Mouse (Mus musculus) forebrain, embryonic 11.5 days (tissue): ENCODE measurements around the gene D5Ertd579e. TPM values are rescaled to one million over a fixed set of nuclear protein-coding genes. Genes with fewer than 3 reads are reported as not detected.

Experiments
- ATAC-seq: fragments of 200-750 bp; cut with Nextera tagmentation; replicated peaks from 2 replicates; pipeline ENCODE4 v1.8.0; 2017; ENCODE audit warnings: moderate TSS enrichment; ENCODE audit not compliant: low FRiP score
- DNase-seq: peaks from one replicate; pipeline ENCODE4 v3.0.0-alpha.2; 2017; ENCODE audit warnings: low spot score
- H3K27ac ChIP-seq: fragments of 300-500 bp; sonication (generic); 2 replicates; pipeline ENCODE4 v1.5.1; 2014; ENCODE audit warnings: low read depth, low read length
- H3K27me3 ChIP-seq: fragments of 300-500 bp; sonication (generic); 2 replicates; pipeline ENCODE4 v1.6.1; 2014; ENCODE audit warnings: mild to moderate bottlenecking, low read length, mixed read lengths; ENCODE audit not compliant: control insufficient read depth, insufficient read depth
- H3K36me3 ChIP-seq: fragments of 300-500 bp; sonication (generic); 2 replicates; pipeline ENCODE4 v1.6.1; 2014; ENCODE audit warnings: mild to moderate bottlenecking, low read length, moderate library complexity, mixed read lengths; ENCODE audit not compliant: control insufficient read depth, insufficient read depth
- H3K4me1 ChIP-seq: fragments of 300-500 bp; sonication (generic); replicated peaks from 2 replicates; pipeline ENCODE4 v1.6.1; 2014; ENCODE audit warnings: low read length, mixed read lengths; ENCODE audit not compliant: control insufficient read depth, insufficient read depth
- H3K4me2 ChIP-seq: fragments of 300-500 bp; sonication (generic); 2 replicates; pipeline ENCODE4 v1.6.1; 2014; ENCODE audit warnings: low read depth, mild to moderate bottlenecking, low read length, moderate library complexity, mixed read lengths; ENCODE audit not compliant: severe bottlenecking
- H3K4me3 ChIP-seq: fragments of 300-500 bp; sonication (generic); 2 replicates; pipeline ENCODE4 v1.5.1; 2014; ENCODE audit warnings: low read depth, low read length
- H3K9ac ChIP-seq: fragments of 300-500 bp; sonication (generic); 2 replicates; pipeline ENCODE4 v1.6.1; 2014; ENCODE audit warnings: low read length
- H3K9me3 ChIP-seq: fragments of 300-500 bp; sonication (generic); 2 replicates; pipeline ENCODE4 v1.6.1; 2016; ENCODE audit warnings: low read length, mixed read lengths; ENCODE audit not compliant: control insufficient read depth
- WGBS: fragments of 180-500 bp; shearing (Covaris S2); extraction: QIAGEN DNeasy Blood & Tissue Kit; methylation state at CpG from one replicate; pipeline ENCODE4 v1.1.7; 2014; 5-methylcytosine and 5-hydroxymethylcytosine counted together
- polyA plus RNA-seq: library from polyadenylated mRNA; unstranded; fragments of >200 nt; fragmentation: Nextera tagmentation; extraction: Ambion mirVana; gene quantifications from 2 replicates; pipeline ENCODE4 v1.2.1, GENCODE M21; 2014

The D5Ertd579e gene
- polyA plus RNA-seq, 1 experiment from 2014 or later = 41.9 TPM

- H3K36me3 ChIP-seq = no peaks in the 10 kb centered on the region
- no peaks in the 10 kb centered on the region for H3K4me1 ChIP-seq
- no peak overlapping the region for H3K27ac ChIP-seq
- H3K9ac ChIP-seq = no peak overlapping the region
- no peak overlapping the region for H3K4me3 ChIP-seq
- ATAC-seq (no peak), DNase-seq (peak; percentile 21)
- H3K4me2 ChIP-seq = no peak overlapping the region
- WGBS = 78% methylated on average over 7 of the region's 7 CpGs
- no peaks in the 10 kb centered on the region for H3K9me3 ChIP-seq
- no peaks in the 10 kb centered on the region for H3K27me3 ChIP-seq
Observed at GRCm38 (mm10) chr5:36724274-36724673, 28.4 kb upstream of the D5Ertd579e start.

GRCm38 (mm10) chr5:36723356-36723755 lies 27.5 kb upstream of the D5Ertd579e start:
- no peaks in the 10 kb centered on the region for H3K27me3 ChIP-seq
- H3K4me2 ChIP-seq = no peak overlapping the region
- H3K4me3 ChIP-seq = no peak overlapping the region
- H3K36me3 ChIP-seq = no peaks in the 10 kb centered on the region
- no peak overlapping the region for H3K27ac ChIP-seq
- no peak overlapping the region for H3K9ac ChIP-seq
- ATAC-seq (no peak), DNase-seq (peak; percentile 26)
- no peaks in the 10 kb centered on the region for H3K9me3 ChIP-seq
- H3K4me1 ChIP-seq = no peaks in the 10 kb centered on the region
- WGBS = 61% methylated on average over 9 of the region's 9 CpGs

DNA sequence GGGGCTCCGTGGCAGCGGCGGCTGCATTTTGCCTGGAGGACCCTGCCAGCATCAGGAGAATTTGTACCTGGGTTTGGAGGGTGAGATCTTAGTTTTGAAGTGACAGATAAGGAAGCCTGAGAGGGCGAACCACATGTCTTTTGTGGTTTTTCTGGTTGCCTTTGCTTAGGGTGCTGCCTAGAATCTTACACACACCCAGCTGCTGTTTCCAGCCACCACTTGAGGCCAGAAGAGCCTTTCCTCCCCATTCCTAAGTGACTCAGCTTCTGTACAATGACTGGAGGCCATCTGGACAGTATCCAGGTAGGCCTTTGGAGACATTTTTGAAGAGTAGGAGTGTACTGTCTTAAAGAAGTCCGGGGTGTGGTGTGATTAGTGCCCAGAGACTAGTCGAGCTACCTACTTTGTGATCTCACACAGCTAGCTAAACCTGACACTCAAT lies 26.6 kb upstream of the D5Ertd579e start:
- ATAC-seq (no peak), DNase-seq (peak; percentile 9)
- Histone ChIP-seq H3K36me3 (no peaks in the 10 kb centered on the region), H3K9ac (no peak overlapping the region), H3K4me1 (no peaks in the 10 kb centered on the region), H3K27me3 (no peaks in the 10 kb centered on the region), H3K9me3 (no peaks in the 10 kb centered on the region), H3K4me3 (no peak overlapping the region), H3K27ac (no peak overlapping the region), H3K4me2 (no peak overlapping the region)
- 87% methylated on average over 6 of the region's 6 CpGs for WGBS

GRCm38 (mm10) chr5:36720710-36721375 lies 25.0 kb upstream of the D5Ertd579e start:
- DNase-seq (no peak), ATAC-seq (no peak)
- Histone ChIP-seq H3K36me3 (no peaks in the 10 kb centered on the region), H3K9me3 (no peaks in the 10 kb centered on the region), H3K4me1 (no peaks in the 10 kb centered on the region), H3K4me3 (no peak overlapping the region), H3K9ac (no peak overlapping the region), H3K4me2 (no peak overlapping the region), H3K27ac (no peak overlapping the region), H3K27me3 (no peaks in the 10 kb centered on the region)
- 82% methylated on average over 5 of the region's 5 CpGs for WGBS

DNA sequence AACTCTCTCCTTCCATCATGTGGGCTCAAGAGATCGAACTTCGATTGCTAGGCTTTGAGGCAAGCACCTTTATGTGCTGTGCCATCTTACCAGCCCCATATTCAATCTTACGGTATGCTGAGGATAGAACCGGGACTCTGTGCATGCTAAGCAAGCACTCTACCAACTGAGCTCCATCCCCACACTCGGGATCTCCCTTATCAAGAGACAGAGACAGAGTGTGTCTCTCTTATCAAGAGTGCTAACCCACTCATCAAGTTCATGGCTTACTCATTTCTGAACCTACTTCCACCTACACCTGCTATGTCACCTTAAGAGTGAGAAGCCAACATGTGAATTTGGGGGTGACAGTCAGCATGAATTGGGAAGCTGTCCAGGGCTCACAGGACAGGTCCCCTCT lies 24.4 kb upstream of the D5Ertd579e start:
- H3K4me3 ChIP-seq = no peak overlapping the region
- H3K27ac ChIP-seq = no peak overlapping the region
- H3K9me3 ChIP-seq = no peaks in the 10 kb centered on the region
- no peak overlapping the region for H3K4me2 ChIP-seq
- H3K36me3 ChIP-seq = no peaks in the 10 kb centered on the region
- H3K27me3 ChIP-seq = no peaks in the 10 kb centered on the region
- 81% methylated on average over 5 of the region's 5 CpGs for WGBS
- ATAC-seq (no peak), DNase-seq (no peak)
- no peak overlapping the region for H3K9ac ChIP-seq
- H3K4me1 ChIP-seq = no peaks in the 10 kb centered on the region

DNA sequence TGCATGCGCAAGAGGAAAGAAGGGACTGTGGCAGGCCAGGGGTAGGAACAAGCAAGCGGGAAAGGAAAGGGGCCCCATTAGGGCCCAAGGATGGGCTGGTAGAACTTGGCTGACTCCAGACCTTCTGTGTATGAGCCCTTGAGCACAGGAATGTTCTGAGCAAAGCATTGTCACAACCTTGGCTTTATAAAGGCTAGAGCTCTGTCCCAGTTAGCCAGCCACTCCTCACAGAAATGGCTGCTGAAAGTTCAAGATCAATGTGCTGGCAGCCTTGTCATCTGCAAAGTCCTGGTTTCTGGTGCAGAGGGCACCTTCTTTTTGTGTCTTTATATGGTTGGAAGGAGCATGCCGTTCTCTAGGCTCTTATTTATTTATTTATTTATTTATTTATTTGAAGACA lies 23.8 kb upstream of the D5Ertd579e start:
- ATAC-seq (no peak), DNase-seq (no peak)
- WGBS = 94% methylated on average over 3 of the region's 3 CpGs
- Histone ChIP-seq H3K27ac (no peak overlapping the region), H3K27me3 (no peaks in the 10 kb centered on the region), H3K36me3 (no peaks in the 10 kb centered on the region), H3K4me1 (no peaks in the 10 kb centered on the region), H3K4me2 (no peak overlapping the region), H3K9ac (no peak overlapping the region), H3K4me3 (no peak overlapping the region), H3K9me3 (no peaks in the 10 kb centered on the region)

GRCm38 (mm10) chr5:36719135-36719534 lies 23.3 kb upstream of the D5Ertd579e start:
- DNase-seq = no peak
- Histone ChIP-seq H3K36me3 (no peaks in the 10 kb centered on the region), H3K4me3 (no peak overlapping the region), H3K4me1 (no peaks in the 10 kb centered on the region), H3K9me3 (no peaks in the 10 kb centered on the region), H3K4me2 (no peak overlapping the region), H3K27ac (no peak overlapping the region), H3K27me3 (no peaks in the 10 kb centered on the region), H3K9ac (no peak overlapping the region)
- 87% methylated on average over 5 of the region's 5 CpGs for WGBS
- no peak for ATAC-seq

DNA sequence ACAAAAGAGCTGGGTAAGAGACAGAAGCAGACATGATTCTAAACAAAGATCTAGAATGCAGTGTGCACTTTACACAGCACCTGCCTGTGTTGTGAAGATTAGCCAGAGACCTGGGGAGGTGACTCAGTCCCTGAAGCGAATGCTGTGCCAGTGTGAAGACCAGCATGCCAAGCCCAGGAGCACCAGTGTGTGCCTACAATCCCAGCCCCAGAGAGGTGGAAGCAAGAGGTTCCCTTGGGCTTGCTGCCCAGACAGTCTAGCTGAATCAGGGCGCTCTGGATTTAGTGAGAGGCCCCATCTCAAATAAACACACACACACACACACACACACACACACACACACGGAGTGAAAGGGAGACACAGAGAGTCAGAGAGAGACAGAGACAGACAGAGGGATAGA lies 22.1 kb upstream of the D5Ertd579e start:
- no peak overlapping the region for H3K27ac ChIP-seq
- no peaks in the 10 kb centered on the region; the same call in 1 of the 2 replicates for H3K4me1 ChIP-seq
- H3K27me3 ChIP-seq = no peaks in the 10 kb centered on the region
- WGBS = 68% methylated on average over 3 of the region's 3 CpGs
- no peaks in the 10 kb centered on the region for H3K36me3 ChIP-seq
- no peaks in the 10 kb centered on the region for H3K9me3 ChIP-seq
- ATAC-seq (no peak), DNase-seq (no peak)
- no peak overlapping the region for H3K9ac ChIP-seq
- no peak overlapping the region for H3K4me2 ChIP-seq
- no peak overlapping the region for H3K4me3 ChIP-seq

- no peak for DNase-seq
- Histone ChIP-seq H3K4me3 (no peak overlapping the region), H3K9me3 (no peaks in the 10 kb centered on the region), H3K27me3 (no peaks in the 10 kb centered on the region), H3K9ac (no peak overlapping the region), H3K36me3 (no peaks in the 10 kb centered on the region), H3K4me1 (peaks cover 2% of the 10 kb centered on the region; the same call in 1 of the 2 replicates), H3K4me2 (no peak overlapping the region), H3K27ac (no peak overlapping the region)
- 69% methylated on average over 2 of the region's 2 CpGs for WGBS
- ATAC-seq = no peak
Observed at GRCm38 (mm10) chr5:36716816-36717215, 21.0 kb upstream of the D5Ertd579e start.
